Mouse (Mus musculus) myocyte (in vitro differentiated cells): ENCODE results near the gene Arid1a. TPM values are rescaled to one million over a fixed set of nuclear protein-coding genes. Genes with fewer than 3 reads are reported as not detected.

Source experiments
- H3K27me3 ChIP-seq: one replicate; pipeline ENCODE4 v1.6.1; 2011; ENCODE audit not compliant: control insufficient read depth, insufficient read depth, insufficient read length
- H3K36me3 ChIP-seq: one replicate; pipeline ENCODE4 v1.6.1; 2011; ENCODE audit not compliant: control insufficient read depth, insufficient read depth
- H3K4me2 ChIP-seq: one replicate; pipeline ENCODE4 v1.6.1; 2011; ENCODE audit warnings: low read depth, control low read depth
- H3K4me3 ChIP-seq: one replicate; pipeline ENCODE4 v1.5.1; 2011; ENCODE audit warnings: mild to moderate bottlenecking, control low read depth, moderate library complexity
- H3K79me2 ChIP-seq: one replicate; pipeline ENCODE4 v1.6.1; 2011; ENCODE audit not compliant: control insufficient read depth, insufficient read depth
- H3ac ChIP-seq: one replicate; pipeline ENCODE4 v1.6.1; 2011; ENCODE audit not compliant: control insufficient read depth, insufficient read length
- CEBPB ChIP-seq: IDR thresholded peaks from 2 replicates; pipeline ENCODE4 v1.6.1; 2011; ENCODE audit warnings: mild to moderate bottlenecking, moderate library complexity; ENCODE audit not compliant: poor library complexity, insufficient read depth, severe bottlenecking
- E2F4 ChIP-seq: IDR thresholded peaks from one replicate; pipeline ENCODE4 v1.6.1; 2011; ENCODE audit warnings: mild to moderate bottlenecking, control low read depth, moderate library complexity; ENCODE audit not compliant: insufficient read depth
- MAX ChIP-seq: IDR thresholded peaks from one replicate; pipeline ENCODE4 v1.6.1; 2011; ENCODE audit warnings: low read depth, mild to moderate bottlenecking, control low read depth
- MYOD1 ChIP-seq, 3 experiments: IDR thresholded peaks; one replicate each; pipeline ENCODE4 v1.6.1; 2011; ENCODE audit warnings: control low read depth in 2 of 3, low read depth in 2 of 3, mild to moderate bottlenecking in 2 of 3, moderate library complexity in 1 of 3; ENCODE audit not compliant: insufficient read length in 2 of 3, control insufficient read depth in 1 of 3
- MYOG ChIP-seq, 3 experiments: IDR thresholded peaks; one replicate each; pipeline ENCODE4 v1.6.1; 2011; ENCODE audit warnings: control low read depth in 2 of 3, low read depth in 2 of 3, mild to moderate bottlenecking in 2 of 3; ENCODE audit not compliant: insufficient read length in 2 of 3, control insufficient read depth in 1 of 3, insufficient read depth in 1 of 3
- POLR2A ChIP-seq: IDR thresholded peaks from one replicate; pipeline ENCODE4 v1.6.1; 2011; ENCODE audit warnings: low read depth, mild to moderate bottlenecking, control low read depth, moderate library complexity; ENCODE audit not compliant: insufficient read length
- POLR2AphosphoS2 ChIP-seq: IDR thresholded peaks from one replicate; pipeline ENCODE4 v1.6.1; 2011; ENCODE audit warnings: low read depth, control low read depth; ENCODE audit not compliant: insufficient read length
- REST ChIP-seq: IDR thresholded peaks from one replicate; pipeline ENCODE4 v1.6.1; 2011; ENCODE audit warnings: mild to moderate bottlenecking, control low read depth, moderate library complexity; ENCODE audit not compliant: insufficient read depth, insufficient read length
- SRF ChIP-seq: IDR thresholded peaks from one replicate; pipeline ENCODE4 v1.6.1; 2011; ENCODE audit warnings: low read depth; ENCODE audit not compliant: control insufficient read depth, insufficient read length
- TCF12 ChIP-seq: IDR thresholded peaks from one replicate; pipeline ENCODE4 v1.6.1; 2011; ENCODE audit warnings: mild to moderate bottlenecking, control low read depth; ENCODE audit not compliant: poor library complexity, insufficient read depth, severe bottlenecking
- TCF3 ChIP-seq: IDR thresholded peaks from one replicate; pipeline ENCODE4 v1.6.1; 2011; ENCODE audit warnings: low read depth, control low read depth; ENCODE audit not compliant: insufficient read length
- USF1 ChIP-seq: IDR thresholded peaks from one replicate; pipeline ENCODE4 v1.6.1; 2011; ENCODE audit warnings: low read depth, mild to moderate bottlenecking, control low read depth, moderate library complexity
- polyA plus RNA-seq: library from polyadenylated mRNA; unstranded; fragments of >200 nt; fragmentation: generic; extraction: Trizol; gene quantifications from one replicate; pipeline ENCODE4 v1.2.1, GENCODE M21; 2012; ENCODE audit warnings: missing spikeins

Arid1a gene
- polyA plus RNA-seq, 1 experiment: 23.2 TPM

GRCm38 (mm10) chr4:133774570-133775554 lies 18.3 kb upstream of the Arid1a start:
- H3ac ChIP-seq: no peak overlapping the region
- TF ChIP-seq TCF3 (no peak), MYOD1 (IDR thresholded peaks at IDR 0.05; ENCODE audit: control insufficient read depth in 1 of 3, insufficient read length in 2 of 3, low read depth in 2 of 3) (no peak), USF1 (no peak), MAX (no peak), MYOG (IDR thresholded peaks at IDR 0.05; ENCODE audit: control insufficient read depth in 1 of 3, insufficient read depth in 1 of 3, insufficient read length in 2 of 3, low read depth in 2 of 3) (no peak), CEBPB (no peak), SRF (no peak), E2F4 (no peak), TCF12 (no peak), POLR2A (no peak), REST (no peak), POLR2AphosphoS2 (no peak)
- H3K36me3 ChIP-seq: no peaks in the 10 kb centered on the region
- H3K4me3 ChIP-seq: no peak overlapping the region
- H3K79me2 ChIP-seq: no peaks in the 10 kb centered on the region
- H3K27me3 ChIP-seq: peaks cover 14% of the 10 kb centered on the region
- no peak overlapping the region for H3K4me2 ChIP-seq

- no peak overlapping the region for H3K4me2 ChIP-seq
- no peak overlapping the region for H3ac ChIP-seq
- TF ChIP-seq USF1 (no peak), POLR2A (no peak), E2F4 (no peak), MAX (no peak), MYOD1 (IDR thresholded peaks at IDR 0.05; ENCODE audit: control insufficient read depth in 1 of 3, insufficient read length in 2 of 3, low read depth in 2 of 3) (no peak), CEBPB (no peak)
- no peaks in the 10 kb centered on the region for H3K79me2 ChIP-seq
- no peaks in the 10 kb centered on the region for H3K36me3 ChIP-seq
- no peak overlapping the region for H3K4me3 ChIP-seq
- no peaks in the 10 kb centered on the region for H3K27me3 ChIP-seq
Observed at GRCm38 (mm10) chr4:133769157-133769556, 12.6 kb upstream of the Arid1a start.

GRCm38 (mm10) chr4:133763112-133763511 lies 6.5 kb upstream of the Arid1a start:
- H3K79me2 ChIP-seq: no peaks in the 10 kb centered on the region
- H3K27me3 ChIP-seq: no peaks in the 10 kb centered on the region
- H3K4me3 ChIP-seq: no peak overlapping the region
- H3ac ChIP-seq: no peak overlapping the region
- no peak for TF ChIP-seq USF1
- TF ChIP-seq CEBPB: no peak
- TF ChIP-seq E2F4: no peak
- no peak for TF ChIP-seq MYOD1 (IDR thresholded peaks at IDR 0.05; ENCODE audit: control insufficient read depth in 1 of 3, insufficient read length in 2 of 3, low read depth in 2 of 3)
- TF ChIP-seq TCF3: no peak
- no peak for TF ChIP-seq POLR2AphosphoS2
- no peak overlapping the region for H3K4me2 ChIP-seq
- no peaks in the 10 kb centered on the region for H3K36me3 ChIP-seq

GRCm38 (mm10) chr4:133759659-133760058 lies 3.1 kb upstream of the Arid1a start:
- no peak for TF ChIP-seq CEBPB
- TF ChIP-seq REST: no peak
- TF ChIP-seq POLR2AphosphoS2: no peak
- no peak for TF ChIP-seq MYOG (IDR thresholded peaks at IDR 0.05; ENCODE audit: control insufficient read depth in 1 of 3, insufficient read depth in 1 of 3, insufficient read length in 2 of 3, low read depth in 2 of 3)
- TF ChIP-seq MYOD1 (IDR thresholded peaks at IDR 0.05; ENCODE audit: control insufficient read depth in 1 of 3, insufficient read length in 2 of 3, low read depth in 2 of 3): no peak
- no peak for TF ChIP-seq USF1
- no peak for TF ChIP-seq TCF3
- TF ChIP-seq POLR2A: no peak
- TF ChIP-seq TCF12: no peak
- no peak for TF ChIP-seq SRF
- TF ChIP-seq E2F4: no peak
- TF ChIP-seq MAX: no peak
- no peaks in the 10 kb centered on the region for H3K36me3 ChIP-seq
- H3ac ChIP-seq: no peak overlapping the region
- no peak overlapping the region for H3K4me2 ChIP-seq
- H3K79me2 ChIP-seq: no peaks in the 10 kb centered on the region
- no peak overlapping the region for H3K4me3 ChIP-seq
- H3K27me3 ChIP-seq: no peaks in the 10 kb centered on the region
